Mouse (Mus musculus) neural tube, embryonic 12.5 days (tissue): ENCODE measurements around the gene Car5a. TPM values are rescaled to one million over a fixed set of nuclear protein-coding genes. Genes with fewer than 3 reads are reported as not detected.

Experiments
- microRNA-seq: library from miRNA; unstranded; fragments of <30 nt; microRNA quantifications from one replicate; pipeline ENCODE4, GENCODE M21; 2017
- polyA plus RNA-seq: library from polyadenylated mRNA; unstranded; fragments of >200 nt; fragmentation: Nextera tagmentation; extraction: Ambion mirVana; gene quantifications from 2 replicates; pipeline ENCODE4 v1.2.1, GENCODE M21; 2016

Gene Car5a
- polyA plus RNA-seq, 1 experiment from 2014 or later: 0.32 TPM

Small RNA genes lying within 50 kb of the gene (microRNA-seq; reads per million reads assigned to microRNA genes)
- gene Mir7237: 1.3 reads per million

Other genes starting within 250 kb of the Car5a start
- 59.1 and 66.9 TPM in 2 replicates for gene Jph3, start 215.3 kb downstream of the Car5a start, polyA plus RNA-seq
- 47.7 and 49.8 TPM in 2 replicates for gene Klhdc4, start 115.3 kb downstream of the Car5a start, polyA plus RNA-seq
- 32.0 and 40.8 TPM in 2 replicates for gene Slc7a5, start 37.2 kb downstream of the Car5a start, polyA plus RNA-seq
- 54.9 and 55.5 TPM in 2 replicates for gene Banp, start 4.8 kb upstream of the Car5a start, polyA plus RNA-seq